Mouse (Mus musculus): ENCODE results near the gene 2010109A12Rik.

The 2010109A12Rik gene

GRCm38 (mm10) chr5:93229527-93229926, 23.2 kb downstream of the 2010109A12Rik start:
- no peak for DNase-seq (ENCODE audit: low read depth, low spot score)

- no peak for DNase-seq (ENCODE audit: low read depth, low spot score)
Measured at GRCm38 (mm10) chr5:93231721-93232120, 25.4 kb downstream of the 2010109A12Rik start.

DNA sequence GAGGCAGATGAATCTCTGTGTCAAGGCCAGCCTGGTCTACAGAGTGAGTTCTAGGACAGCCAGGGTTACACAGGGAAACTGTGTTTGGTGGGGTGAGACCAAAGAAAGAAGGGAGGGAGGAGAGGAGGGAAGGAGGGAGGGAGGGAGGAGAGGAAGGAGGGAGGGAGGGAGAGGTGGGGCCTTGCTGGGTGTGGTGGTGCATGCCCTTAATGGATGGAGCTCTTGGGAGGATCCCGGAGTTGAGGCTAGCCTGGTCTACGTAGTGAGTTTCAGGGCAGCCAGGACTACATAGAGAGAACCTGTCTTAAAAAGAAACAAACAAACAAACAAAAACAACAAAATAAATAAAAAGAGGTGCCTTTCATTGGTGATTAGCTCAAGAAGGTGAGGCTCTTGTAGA, 26.5 kb downstream of the 2010109A12Rik start:
- DNase-seq (ENCODE audit: low read depth, low spot score) = no peak

GRCm38 (mm10) chr5:93234130-93234529, 27.8 kb downstream of the 2010109A12Rik start:
- no peak for DNase-seq (ENCODE audit: low read depth, low spot score)

DNA sequence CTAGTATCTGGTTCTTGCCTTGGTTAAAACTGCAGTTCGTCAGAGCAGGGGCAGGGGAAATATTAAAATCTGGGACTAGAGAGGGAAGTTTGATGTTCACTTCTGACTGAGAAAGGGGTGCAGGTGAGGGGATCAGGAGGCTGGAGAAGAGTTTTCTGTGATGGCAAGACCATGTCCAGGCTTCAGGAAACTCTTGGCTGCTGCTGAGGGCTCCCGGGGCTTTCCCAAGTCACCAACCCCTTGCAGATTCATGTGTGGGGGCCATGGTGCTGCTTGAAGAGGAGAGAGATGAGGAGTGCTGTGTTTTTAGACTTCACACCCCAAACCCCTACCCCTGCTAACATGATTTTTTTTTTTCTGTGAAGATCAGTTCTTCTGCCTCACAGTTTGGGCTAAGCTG, 28.3 kb downstream of the 2010109A12Rik start:
- DNase-seq (ENCODE audit: low read depth, low spot score) = no peak

DNA sequence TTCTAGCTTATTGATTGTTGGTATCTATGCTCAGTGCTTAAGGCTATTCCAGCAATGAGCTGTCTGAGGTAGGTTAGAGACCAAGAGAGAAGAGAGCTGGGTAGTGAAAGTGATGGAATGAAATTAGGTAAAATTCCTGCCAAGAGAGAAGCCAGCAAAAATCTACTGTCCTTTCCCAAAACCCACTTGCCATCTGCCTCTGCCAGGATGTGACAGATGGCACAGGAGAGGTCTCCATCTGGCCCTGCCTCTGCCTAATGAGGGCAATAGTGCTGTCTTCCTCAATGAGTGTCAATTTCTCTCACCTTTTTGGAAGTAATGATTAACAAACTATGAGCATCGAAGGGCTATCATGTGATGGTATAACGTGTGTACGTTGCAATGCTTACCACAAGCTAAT, 29.6 kb downstream of the 2010109A12Rik start:
- DNase-seq (ENCODE audit: low read depth, low spot score) = no peak

GRCm38 (mm10) chr5:93236541-93236940, 30.2 kb downstream of the 2010109A12Rik start:
- no peak for DNase-seq (ENCODE audit: low read depth, low spot score)

DNA sequence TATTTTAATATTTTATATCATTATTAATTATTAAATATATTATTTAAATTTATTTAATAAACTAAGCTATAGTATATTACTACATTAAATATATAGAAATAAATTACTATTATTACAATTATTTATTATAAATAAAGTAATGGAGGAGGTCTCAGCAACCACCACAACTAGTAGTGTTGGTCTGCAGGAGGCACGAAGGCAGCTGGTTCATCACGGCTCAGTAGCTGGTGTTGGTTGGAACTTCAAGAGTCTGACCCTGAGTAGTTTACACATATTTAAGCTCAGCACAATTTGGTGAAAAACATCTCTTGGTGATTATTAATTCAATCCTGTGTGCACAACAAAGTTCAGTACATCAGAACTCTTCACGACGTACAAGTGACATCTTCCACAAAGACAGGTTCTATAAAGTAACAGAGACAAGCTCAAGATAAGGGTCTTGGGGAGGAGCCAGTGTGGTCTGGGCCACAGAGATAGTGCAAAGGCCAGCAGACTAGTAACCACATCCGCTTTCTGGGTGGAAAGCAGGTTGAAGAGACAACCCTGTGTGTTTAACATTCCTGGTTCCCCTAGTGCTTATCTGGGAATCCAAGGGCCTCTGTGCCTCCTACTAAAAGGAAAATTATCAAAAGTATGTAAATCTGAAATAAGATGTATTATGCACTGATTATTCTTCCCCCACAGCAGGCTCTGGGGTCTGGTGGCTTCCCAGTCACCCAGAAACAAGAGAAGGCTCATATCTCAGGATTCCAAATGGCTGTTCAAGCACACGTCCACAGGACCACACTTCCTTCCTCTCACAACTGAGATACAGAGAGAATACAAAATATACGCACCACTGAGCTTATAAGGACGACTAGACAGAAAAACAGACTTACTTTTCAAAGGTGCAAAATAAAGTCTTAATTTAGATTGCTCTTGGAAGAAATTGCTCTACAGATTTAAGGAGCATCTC, 33.5 kb downstream of the 2010109A12Rik start:
- no peak for DNase-seq (ENCODE audit: low read depth, low spot score)

GRCm38 (mm10) chr5:93245280-93245679, 39.0 kb downstream of the 2010109A12Rik start:
- DNase-seq (ENCODE audit: low read depth, low spot score) = no peak

- DNase-seq (ENCODE audit: low read depth, low spot score) = no peak
Measured at GRCm38 (mm10) chr5:93249940-93250578, 43.7 kb downstream of the 2010109A12Rik start.

- no peak for DNase-seq (ENCODE audit: low read depth, low spot score)
Measured at GRCm38 (mm10) chr5:93251001-93251760, 44.9 kb downstream of the 2010109A12Rik start.

- DNase-seq (ENCODE audit: low read depth, low spot score) = no peak
Measured at GRCm38 (mm10) chr5:93255759-93256265, 49.5 kb downstream of the 2010109A12Rik start.

DNA sequence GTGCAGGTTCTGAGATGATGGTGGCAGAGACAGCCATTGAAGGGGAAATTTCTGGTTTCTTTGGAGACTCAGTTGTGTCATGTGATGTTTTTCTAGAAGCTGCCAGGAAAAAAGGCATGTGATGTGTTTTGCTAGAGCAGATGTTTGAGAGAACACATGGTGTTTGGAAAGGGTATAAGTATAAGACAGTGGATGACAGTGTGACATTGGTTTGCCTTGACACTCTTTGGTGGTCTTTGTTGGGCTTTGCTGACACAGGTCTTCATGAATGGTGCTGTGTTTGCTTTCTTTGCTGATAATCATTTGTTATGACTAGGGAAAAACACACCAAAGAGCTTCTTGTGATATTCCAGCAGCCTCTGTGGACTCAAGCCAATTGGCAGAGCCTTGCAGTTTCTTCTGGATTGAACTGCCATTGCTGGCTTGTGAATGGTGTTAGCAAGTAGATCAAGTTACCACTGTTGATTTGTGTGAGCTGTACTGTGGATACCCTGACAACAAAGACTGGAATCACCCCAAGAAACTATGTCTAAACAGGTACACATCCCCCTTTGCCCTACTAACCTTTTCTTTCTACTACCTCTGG, 50.6 kb downstream of the 2010109A12Rik start:
- DNase-seq (ENCODE audit: low read depth, low spot score) = no peak

DNA sequence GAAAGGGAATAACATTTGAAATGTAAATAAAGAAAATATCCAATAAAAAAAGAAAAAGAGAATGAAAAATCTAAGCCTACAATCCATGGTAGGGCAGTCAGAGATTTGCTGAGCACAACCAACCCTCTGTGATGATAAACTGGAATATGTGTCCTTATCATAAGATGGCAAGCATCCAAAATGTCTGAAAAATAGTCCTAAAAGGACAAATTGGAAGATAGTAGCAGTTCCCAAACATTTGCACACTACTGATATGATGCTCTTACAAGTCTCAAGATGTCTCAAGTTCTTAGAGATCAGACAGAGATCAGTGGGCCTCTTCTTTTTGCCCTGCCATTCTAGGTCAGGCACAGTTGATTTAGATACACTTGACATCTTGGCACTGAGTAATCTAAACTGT, 53.0 kb downstream of the 2010109A12Rik start:
- no peak for DNase-seq (ENCODE audit: low read depth, low spot score)

DNA sequence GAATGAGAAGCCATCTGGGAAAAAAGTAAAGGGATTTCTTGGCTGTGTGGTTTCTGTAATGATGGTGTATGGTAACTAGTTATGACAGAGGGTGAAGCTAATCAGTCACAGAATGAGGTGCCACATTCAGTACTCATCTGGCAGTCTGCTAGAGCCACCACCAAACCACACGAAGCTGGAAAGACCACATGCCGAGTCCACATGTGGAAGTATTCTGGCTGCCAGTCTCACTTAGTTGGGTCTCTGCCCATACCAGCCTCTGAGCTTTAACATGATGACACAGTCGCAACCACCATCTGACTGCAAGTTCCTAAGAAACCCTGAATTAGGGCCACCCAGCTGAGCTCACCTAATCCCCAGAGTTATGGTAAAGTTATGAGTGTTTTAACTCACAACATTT, 54.7 kb downstream of the 2010109A12Rik start:
- no peak for DNase-seq (ENCODE audit: low read depth, low spot score)

- DNase-seq (ENCODE audit: low read depth, low spot score) = no peak
Measured at GRCm38 (mm10) chr5:93262751-93263150, 56.4 kb downstream of the 2010109A12Rik start.

All from mesoderm, embryonic 11.5 days (tissue).